Mouse (Mus musculus): ENCODE measurements around the gene Uroc1.

Uroc1 gene

DNA sequence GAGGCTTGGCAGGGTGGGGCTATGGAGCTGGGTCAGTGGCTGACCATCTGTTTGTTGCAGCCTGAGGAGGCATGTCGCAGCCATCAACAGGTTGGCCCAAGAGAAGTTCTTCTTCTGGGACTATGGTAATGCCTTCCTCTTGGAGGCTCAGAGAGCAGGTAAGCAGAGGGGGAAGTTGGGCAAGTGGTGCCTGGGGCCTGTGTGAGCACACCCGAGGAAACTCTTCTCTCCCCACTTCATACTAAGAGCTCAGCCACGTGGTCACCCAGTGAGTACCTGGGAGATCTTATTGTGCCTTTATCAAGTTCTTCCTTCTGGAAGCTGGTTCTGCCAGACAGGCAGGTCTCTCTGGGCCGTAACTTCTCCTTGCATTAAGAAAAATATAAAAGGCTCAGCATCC is 14.1 kb downstream of the Uroc1 start:
- in situ Hi-C loops (cut with MboI; ENCODE audit: unreplicated experiment in 2 of 2) = loop anchor here (25.0 kb wide), 1 partner anchor 1410 kb away; no protein-coding TSS in a partner anchor

DNA sequence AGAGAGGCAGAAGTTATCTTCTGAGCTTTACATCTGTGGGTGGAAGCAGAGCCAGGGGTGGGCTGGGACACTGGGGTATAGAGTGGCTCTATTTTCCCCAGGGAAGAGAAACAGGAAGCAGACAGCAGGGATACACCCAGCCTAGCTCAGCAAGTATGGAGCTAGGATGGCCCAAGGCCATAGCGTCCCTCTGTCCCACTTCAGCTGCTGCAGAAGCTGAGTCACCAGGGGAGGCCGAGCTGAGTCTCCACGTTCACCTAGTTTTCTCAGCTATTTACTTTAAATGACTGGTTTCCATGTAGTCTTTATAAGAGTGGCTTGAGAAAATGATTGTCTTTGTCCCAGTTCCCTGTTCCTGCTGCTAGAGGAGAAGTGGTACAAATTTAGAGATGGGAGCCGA is 15.4 kb downstream of the Uroc1 start:
- in situ Hi-C loops (cut with MboI; ENCODE audit: unreplicated experiment in 2 of 2) = loop anchor here (25.0 kb wide), 1 partner anchor 1411 kb away; no protein-coding TSS in a partner anchor

DNA sequence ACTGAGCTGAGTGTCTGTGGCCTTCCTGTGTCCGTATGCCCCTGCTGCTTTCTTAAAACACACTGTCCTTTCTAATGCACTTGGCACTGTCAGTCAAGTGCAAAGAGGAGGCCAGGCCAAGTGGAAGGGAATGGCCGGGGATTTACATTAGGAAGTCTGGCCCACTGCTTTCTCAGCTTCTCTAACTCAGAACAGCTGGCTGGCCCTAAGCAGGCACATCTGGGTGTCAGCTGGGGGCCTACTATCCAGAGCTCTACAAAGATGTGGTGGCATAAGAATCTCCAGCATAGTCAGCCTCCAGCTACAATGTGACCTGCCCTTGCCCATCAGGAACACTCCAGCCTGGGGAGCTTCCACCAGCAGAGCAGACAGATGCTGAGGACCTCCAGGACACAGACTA is 16.9 kb downstream of the Uroc1 start:
- in situ Hi-C loops (cut with MboI; ENCODE audit: unreplicated experiment in 2 of 2) = no loop called here

DNA sequence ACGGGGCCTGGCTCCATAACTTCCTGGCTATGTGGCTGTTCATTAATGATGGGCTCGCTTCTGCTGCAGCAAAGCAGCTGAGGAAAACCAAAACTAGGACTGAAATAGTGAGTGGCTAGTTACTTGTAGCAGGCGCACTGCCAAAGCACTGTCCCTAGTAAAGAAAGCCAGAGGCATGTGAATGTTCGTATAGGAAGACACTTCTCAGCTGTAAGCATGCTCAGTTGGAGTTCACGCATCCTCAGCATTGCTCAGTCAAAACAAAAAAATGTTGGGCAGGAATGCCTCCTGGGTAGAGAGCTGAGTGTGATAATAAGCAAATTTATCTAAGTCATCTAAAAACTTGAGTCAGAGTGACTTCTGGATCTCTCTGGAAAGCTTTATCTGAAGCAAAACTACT is 25.1 kb downstream of the Uroc1 start:
- in situ Hi-C loops (cut with MboI; ENCODE audit: unreplicated experiment in 2 of 2) = no loop called here

DNA sequence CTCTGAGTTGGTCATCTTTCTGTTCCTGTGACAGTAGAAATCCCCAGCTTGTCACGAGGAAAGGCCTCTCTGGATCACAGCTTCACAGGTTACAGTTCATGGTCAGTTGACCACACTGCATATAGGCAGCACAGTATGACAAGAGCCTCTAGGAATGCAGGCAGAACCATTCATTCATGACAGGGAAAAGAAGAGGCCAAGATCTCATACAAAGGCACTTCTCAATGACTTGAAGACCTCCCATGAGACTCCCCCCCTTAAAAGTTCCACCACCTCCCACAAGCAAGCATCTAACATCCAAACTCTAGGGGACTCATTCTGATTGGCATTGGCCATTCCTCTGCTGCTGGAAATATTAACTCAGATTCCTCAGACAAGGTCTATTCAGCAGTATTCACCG is 26.4 kb downstream of the Uroc1 start:
- in situ Hi-C loops (cut with MboI; ENCODE audit: unreplicated experiment in 2 of 2) = no loop called here

DNA sequence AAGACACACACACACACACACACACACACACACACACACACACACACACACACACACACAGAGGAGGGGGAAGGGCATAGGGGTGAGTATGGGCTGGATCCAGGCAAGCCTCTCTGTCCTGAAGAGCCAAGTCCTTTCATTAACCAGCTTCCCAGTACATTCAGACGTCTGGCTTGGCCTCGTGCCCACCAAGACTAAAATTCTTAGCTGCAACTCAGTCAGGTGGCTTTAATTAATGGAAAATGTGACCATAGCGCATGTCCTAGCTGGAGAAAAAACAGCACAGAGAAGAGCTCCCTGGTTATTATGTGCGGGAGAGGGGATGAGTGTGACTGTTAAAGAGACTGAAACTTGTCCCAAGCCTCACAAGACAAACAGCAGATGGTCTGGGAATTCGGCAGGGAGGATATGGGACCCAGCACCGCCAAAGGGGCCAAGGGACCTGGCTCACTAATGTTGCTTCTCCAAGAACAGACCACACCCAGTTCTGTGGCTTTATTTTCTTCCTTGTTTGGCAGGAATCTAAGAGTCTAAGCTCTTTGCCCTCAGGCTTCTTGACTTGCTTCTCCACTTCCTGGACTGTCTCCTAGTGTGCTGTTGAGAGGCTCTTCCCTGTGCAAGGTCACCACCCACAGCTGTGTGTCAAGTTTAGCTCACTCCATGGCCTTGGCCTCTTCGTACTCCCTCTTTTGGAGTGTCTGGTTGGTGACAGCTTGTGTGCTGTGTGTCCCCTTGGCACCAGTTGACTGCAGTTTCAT is 27.1 kb downstream of the Uroc1 start:
- in situ Hi-C loops (cut with MboI; ENCODE audit: unreplicated experiment in 2 of 2) = no loop called here

DNA sequence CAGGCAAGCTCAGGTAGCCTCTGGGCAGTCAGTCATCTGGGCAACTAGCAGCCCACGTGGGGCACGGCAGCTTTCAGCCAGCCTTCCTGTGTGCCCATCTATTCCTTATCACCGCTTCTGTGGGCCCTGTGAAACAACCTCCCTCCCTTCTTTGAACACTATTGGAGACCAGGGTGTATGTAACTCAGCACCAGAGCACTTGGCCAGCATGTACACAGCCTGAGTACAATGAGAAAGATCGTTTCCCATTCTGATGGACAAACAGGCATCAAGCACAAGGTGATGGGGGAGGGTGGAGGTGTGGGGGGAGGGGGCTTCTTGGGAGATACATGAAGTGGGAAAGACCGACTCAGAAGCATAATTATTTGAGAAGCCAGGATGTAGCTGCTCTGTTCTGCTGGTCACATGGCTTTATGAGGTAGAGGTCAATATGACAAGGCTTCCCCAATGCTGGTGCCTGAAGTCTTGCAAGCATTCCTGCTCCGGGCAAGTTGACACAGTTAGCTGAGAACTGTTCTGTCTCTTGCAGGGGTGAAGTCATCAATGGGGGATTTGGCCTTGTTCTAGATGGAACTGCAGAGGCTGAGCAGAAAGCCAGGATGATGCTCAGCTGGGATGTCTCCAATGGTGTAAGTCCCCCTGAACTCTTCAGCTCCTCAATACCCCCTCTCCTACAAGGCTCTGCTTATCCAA is 28.0 kb downstream of the Uroc1 start:
- in situ Hi-C loops (cut with MboI; ENCODE audit: unreplicated experiment in 2 of 2) = no loop called here

DNA sequence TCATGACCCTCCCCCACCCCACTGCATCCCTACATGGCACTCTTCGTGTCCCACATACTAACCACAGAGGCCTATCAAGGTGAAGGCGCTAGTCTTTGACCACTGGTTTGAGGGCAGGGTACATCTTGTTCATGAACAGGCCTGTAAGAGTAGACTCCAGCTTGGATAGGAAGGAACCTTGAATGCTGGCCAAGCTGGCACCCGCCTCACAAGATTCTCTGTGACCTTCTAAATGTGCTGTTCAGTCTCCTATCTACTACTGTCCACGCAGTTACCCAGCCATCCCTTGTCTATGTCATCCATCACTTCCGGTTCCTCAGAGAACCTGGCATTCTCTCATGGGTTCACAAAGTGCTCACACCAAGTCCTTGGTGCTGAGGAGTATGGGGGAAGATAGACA is 30.2 kb downstream of the Uroc1 start:
- in situ Hi-C loops (cut with MboI; ENCODE audit: unreplicated experiment in 2 of 2) = no loop called here

DNA sequence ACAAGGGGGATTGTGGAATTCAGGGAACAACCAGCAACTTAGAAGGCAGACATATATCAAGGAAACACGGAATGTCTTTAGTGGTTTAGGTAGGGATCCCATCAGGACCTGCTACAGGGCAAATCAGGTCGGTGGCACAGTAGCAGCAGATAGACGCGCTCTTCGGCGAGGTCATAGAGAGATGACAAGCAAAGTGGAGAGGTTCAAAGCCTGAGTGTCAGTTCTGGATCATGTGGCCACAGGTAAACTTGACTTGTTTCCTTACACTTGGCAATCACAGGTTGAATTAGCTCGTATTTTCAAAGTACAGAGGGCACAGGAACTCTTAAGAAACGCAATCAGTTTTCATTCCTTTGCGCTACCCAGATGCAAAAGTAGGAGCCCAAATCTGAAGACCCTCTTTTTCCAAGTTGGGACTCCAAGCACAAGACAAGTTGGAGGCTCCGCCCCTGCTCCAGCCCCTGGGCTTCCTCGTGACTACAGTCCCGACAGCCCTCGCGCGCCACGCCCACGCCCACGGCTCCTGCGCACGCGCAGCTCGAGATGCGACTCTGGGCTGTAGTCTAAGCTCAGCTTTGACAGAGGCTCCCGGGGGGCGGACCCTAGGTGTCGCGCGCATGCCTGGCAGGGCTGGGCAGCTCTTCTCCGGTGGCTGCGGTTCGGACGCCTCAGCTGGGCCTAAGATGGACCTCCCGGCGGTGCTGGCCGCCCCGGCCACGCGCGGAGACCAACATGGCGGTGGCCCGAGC is 36.1 kb downstream of the Uroc1 start, which contains the start of gene Zxdc:
TSS of gene Zxdc (plus strand) at position 517 of the 749 bp plus-strand sequence.
- in situ Hi-C loops (cut with MboI; ENCODE audit: unreplicated experiment in 2 of 2) = no loop called here

DNA sequence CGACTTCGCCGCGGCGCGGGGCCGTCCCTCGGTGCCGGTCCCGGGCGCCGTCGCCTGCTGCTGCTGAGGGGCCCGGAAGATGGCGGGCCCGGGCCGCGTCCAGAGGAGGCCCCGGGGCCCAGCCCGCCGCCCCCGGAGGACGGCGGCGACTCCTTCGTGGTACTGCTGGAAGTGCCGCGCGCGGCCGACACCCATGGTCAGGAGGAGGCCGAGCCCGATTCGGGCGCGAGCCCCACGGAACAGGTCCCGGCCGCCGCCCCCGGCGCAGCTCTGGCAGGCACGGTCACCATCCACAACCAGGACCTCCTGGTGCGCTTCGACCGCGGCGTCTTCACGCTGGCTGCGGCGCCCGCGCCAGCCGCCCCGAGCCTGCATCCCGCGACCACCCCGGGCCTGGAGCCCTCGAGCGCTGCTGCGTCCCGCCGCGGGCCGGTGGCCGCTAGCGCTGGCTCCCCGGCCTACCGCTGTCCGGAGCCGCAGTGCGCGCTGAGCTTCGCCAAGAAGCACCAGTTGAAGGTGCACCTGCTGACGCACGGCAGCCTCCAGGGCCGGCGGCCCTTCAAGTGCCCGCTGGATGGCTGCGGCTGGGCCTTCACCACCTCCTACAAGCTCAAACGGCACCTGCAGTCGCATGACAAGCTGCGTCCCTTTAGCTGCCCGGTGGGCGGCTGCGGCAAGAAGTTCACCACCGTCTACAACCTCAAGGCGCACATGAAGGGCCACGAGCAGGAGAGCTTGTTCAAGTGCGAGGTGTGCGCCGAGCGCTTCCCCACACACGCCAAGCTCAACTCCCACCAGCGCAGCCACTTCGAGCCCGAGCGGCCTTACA is 36.9 kb downstream of the Uroc1 start:
- in situ Hi-C loops (cut with MboI; ENCODE audit: unreplicated experiment in 2 of 2) = no loop called here

DNA sequence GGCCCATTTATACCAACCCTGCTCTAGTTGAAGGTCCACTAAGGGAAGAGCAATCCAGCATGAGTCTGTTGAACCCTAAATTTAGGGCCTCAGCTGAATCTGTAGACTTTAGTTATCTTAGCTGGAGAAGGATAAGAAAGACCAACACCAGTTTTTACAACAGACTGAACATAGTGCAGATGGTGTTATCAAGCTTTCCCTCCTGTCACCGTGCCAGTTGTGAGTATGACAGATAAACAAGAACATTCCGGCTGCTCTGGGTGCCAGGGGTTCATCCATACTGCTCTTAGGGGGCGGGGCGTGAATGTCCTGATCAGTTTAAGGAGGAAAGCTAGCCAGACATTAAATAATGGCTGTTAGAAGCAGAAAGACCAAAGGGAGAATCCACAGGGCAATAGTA is 41.6 kb downstream of the Uroc1 start:
- in situ Hi-C loops (cut with MboI; ENCODE audit: unreplicated experiment in 2 of 2) = no loop called here

DNA sequence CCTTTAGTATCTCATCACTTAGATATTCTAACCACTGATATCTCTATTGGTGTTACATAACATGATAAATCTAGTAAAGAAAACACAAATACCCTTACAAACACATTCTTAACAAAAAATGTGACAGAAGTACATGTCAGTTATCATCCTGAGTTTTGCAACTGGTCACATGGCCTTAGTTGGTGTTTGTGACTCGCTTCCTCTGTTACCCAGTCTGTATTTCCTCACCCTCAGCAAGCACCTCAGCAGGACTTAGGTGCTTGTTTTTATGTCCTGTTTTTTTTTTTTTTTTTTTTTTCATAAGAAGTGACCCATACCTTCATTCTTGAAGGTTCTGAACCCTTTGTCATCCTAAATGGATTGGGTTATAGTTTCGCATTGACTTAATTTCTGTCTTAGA is 44.6 kb downstream of the Uroc1 start:
- in situ Hi-C loops (cut with MboI; ENCODE audit: unreplicated experiment in 2 of 2) = no loop called here

DNA sequence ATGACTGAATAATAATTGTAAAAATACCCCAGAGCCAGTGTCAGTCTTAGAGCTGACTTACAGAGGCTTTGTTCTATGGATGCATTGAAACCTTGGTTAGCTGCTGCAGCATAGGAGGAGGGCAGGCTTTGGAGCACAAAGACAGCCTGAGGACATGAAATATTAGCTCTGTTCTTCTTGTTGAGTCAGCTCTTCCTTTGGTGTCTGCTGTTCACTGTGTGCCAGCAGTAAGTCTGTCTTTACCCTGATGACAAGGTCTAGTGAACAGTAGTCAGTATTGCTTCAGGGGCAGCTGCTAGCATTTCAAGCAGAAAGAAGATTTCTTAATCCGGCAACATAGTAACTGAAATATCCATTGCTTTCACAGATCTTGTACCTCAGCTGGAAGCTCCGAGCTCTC is 48.4 kb downstream of the Uroc1 start:
- in situ Hi-C loops (cut with MboI; ENCODE audit: unreplicated experiment in 2 of 2) = no loop called here

DNA sequence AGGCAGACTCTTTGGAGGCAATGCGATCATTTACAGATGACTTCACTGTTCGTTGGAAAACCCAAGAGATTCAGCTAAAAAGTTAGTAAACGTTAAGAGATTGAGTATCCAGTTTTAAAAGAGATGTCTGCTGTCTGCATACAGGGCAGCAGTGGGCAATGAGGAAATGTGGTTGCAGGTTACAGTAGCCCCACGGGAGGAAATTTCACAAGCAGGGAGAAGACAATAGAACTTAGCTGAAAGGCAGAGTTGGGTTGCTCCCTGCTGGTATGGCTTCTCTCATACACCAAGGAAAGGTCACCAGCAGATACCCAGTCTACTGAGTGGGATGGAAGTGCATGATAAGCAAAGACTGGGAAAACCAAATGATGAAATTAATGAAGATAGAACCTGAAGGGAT is 57.5 kb downstream of the Uroc1 start:
- in situ Hi-C loops (cut with MboI; ENCODE audit: unreplicated experiment in 2 of 2) = no loop called here

DNA sequence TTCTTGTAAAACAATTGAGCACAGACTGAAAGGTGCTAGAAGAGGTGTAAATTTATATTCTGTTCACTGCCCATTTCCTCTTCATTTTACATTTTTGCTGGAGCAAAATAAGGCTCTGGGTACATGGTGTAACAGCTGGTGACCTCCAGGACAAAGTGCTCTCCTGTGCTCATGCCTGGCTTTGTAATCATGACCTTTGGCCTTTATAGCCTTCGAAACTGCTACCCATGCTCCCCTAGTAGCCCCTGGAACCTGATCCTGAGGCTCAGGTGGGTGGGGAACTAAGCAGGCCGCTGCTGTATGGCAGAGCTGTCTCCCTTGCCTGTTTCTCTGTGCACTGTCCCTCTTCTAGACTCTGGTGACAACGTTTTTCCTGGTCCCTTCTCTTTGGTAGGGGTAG is 60.9 kb downstream of the Uroc1 start:
- in situ Hi-C loops (cut with MboI; ENCODE audit: unreplicated experiment in 2 of 2) = no loop called here

DNA sequence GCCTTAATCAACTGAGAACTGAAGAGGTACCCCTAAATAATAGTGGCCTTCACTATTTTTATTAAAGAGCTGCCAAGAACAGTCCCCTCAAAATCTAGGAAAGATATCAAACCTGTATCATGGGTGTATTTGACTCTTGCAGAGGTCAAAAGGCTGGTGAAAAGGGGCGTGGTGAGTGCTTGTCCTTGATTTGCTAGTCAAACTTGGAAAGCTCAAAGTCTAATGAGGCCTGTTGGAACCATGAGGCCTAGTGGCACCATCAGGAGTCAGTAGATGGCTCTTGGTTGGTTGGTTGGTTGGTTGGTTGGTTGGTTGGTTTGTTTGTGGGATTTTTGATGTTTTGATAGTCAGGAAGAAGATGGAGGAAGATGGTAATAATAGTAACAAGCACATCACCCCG is 62.7 kb downstream of the Uroc1 start:
- in situ Hi-C loops (cut with MboI; ENCODE audit: unreplicated experiment in 2 of 2) = no loop called here

DNA sequence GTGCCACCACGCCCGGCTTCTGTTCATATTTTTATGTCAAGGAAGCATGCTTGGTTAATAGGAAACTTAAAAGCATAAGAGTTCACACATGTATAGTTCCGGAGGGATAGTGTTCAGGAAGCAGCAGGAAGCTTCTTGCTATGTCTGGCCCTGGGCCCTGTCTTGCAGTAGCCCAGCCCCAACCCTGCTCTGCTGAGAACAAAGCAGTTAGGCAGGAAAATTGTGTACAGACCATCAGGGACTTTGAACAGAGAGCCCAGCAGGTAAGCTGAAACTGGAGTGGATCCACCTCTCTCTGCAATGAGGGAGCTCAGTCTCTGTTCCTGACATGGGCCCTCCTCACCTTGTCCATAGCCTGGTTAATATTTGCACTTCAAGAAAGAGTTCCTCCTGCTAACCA is 64.2 kb downstream of the Uroc1 start:
- in situ Hi-C loops (cut with MboI; ENCODE audit: unreplicated experiment in 2 of 2) = no loop called here

DNA sequence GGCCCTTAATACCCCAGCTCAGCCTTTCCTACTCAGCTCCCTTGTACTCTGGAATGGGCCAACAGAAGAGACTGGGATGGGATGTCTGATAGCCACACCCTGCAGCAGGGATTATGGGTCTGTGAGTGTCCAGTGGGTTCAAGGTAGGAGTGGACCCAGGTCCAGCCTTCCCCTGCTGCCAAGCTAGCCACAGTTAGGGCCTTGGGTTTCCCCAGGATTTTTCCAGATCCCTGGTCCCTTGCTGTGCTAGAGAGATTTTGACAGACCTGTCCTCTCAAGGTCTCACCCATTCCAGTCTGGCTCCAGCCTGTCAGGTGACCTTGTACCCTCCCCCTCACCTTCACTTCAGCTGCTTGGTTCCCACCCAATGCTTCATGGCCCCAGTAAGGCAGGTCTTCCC is 75.5 kb downstream of the Uroc1 start:
- in situ Hi-C loops (cut with MboI; ENCODE audit: unreplicated experiment in 2 of 2) = no loop called here

DNA sequence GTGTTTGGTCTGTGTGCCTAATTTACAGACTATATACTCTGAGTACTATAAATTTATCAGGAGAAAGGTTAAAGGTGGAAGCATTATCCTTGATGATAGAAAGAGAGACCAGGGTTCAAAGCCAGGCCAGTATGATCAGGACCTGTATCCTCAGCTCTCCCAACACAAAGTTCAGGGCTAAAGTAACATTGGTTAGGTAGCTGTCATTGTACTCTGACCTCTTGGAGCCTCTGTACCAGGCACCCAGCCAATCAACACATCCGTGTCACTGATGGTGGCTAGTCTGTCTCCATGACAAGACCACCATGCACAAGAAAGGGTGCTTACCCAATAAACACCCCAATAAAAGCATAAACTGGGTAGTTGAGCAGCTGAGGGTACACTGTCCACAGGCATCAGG is 77.9 kb downstream of the Uroc1 start:
- in situ Hi-C loops (cut with MboI; ENCODE audit: unreplicated experiment in 2 of 2) = no loop called here

DNA sequence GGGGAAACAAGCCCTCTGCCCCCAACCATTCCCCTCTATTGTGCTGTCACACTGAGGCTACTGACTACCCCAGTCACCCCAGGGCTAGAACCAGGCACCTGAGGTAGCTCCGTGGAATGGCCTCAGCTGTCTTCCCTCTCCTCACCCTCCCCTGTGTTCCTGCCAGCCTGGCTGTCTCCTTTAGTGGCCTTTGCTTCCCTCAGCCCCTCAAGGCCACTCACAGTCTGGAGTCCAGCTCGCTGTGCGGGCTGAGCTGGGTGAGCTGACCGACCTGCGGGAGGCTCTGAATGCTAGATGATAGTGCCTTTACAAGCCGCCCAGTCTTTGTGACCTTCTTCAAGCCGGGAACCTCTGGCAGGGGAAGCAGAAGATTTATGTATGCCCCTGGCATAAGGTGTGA is 78.8 kb downstream of the Uroc1 start:
- in situ Hi-C loops (cut with MboI; ENCODE audit: unreplicated experiment in 2 of 2) = no loop called here

Measured in v-Abl transformed pro-B cells (cell line).